Mouse (Mus musculus) heart, embryonic 10.5 days (tissue): Measurements from ENCODE around the gene Mamdc4. TPM values are rescaled to one million over a fixed set of nuclear protein-coding genes. Genes with fewer than 3 reads are reported as not detected.

ENCODE experiments used
- DNase-seq: peaks from one replicate; pipeline ENCODE4 v3.0.0-alpha.2; 2017; ENCODE audit warnings: low spot score
- H3K27ac ChIP-seq: fragments of 300-500 bp; sonication (generic); 2 replicates; pipeline ENCODE4 v1.5.1; 2016; ENCODE audit warnings: mild to moderate bottlenecking
- H3K27me3 ChIP-seq: fragments of 300-500 bp; sonication (generic); 2 replicates; pipeline ENCODE4 v1.6.1; 2016; ENCODE audit warnings: mild to moderate bottlenecking; ENCODE audit not compliant: poor library complexity, insufficient read depth, severe bottlenecking
- H3K36me3 ChIP-seq: fragments of 300-500 bp; sonication (generic); 2 replicates; pipeline ENCODE4 v1.6.1; 2016; ENCODE audit warnings: mild to moderate bottlenecking, moderate library complexity
- H3K4me1 ChIP-seq: fragments of 300-500 bp; sonication (generic); 2 replicates; pipeline ENCODE4 v1.6.1; 2016; ENCODE audit warnings: mild to moderate bottlenecking
- H3K4me3 ChIP-seq: fragments of 300-500 bp; sonication (generic); 2 replicates; pipeline ENCODE4 v1.5.1; 2016; ENCODE audit warnings: mild to moderate bottlenecking, moderate library complexity
- H3K9me3 ChIP-seq: fragments of 300-500 bp; sonication (generic); 2 replicates; pipeline ENCODE4 v1.6.1; 2016; ENCODE audit warnings: mild to moderate bottlenecking, moderate library complexity
- WGBS: fragments of 180-500 bp; shearing (Covaris S2); methylation state at CpG from one replicate; pipeline ENCODE4 v1.1.7; 2016; 5-methylcytosine and 5-hydroxymethylcytosine counted together
- polyA plus RNA-seq: library from polyadenylated mRNA; unstranded; fragments of >200 nt; fragmentation: Nextera tagmentation; extraction: Ambion mirVana; gene quantifications from 2 replicates; pipeline ENCODE4 v1.2.1, GENCODE M21; 2016

Mamdc4 gene
- polyA plus RNA-seq, 1 experiment from 2014 or later = 1.6 TPM

DNA sequence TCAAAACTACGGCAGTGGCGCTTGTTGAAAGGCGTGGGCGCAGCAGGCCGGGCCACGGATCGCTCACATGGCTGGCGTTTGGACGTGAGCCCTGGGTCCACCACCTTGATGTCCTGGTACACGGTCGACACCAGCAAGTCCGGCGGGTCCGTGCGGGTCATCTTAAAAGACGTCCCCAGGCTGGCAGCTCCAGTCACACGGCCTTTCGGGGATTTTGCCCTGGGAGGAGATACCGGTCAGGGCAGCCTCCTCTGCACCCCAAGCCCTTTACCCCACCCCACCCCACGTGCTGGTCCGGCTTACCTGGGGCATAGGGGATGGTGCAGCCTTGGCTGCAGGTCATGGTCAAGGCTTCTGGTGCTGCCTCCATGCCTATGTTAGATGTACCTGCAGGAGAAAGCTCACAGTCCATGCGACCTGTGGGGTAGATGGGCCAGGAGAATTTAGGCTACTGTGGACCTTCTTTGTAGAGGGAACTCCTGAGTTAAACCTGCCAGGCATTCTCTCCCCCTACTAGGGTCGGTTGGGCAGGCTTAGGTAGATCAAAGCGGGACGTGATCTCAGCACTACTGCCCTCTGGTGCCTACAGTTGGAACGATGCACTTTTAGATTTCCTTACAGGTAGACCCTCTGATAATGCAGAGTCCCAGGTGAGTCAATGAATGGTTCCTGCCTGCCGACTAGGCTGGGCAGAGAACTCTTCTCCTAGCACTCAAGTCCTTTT, 5.3 kb upstream of the Mamdc4 start:
- 6% methylated on average over 27 of the region's 27 CpGs for WGBS
- peaks cover 23% of the 10 kb centered on the region for H3K36me3 ChIP-seq
- no peak for DNase-seq
- H3K4me3 ChIP-seq = peak overlapping the region; percentile 41
- peaks cover 66% of the 10 kb centered on the region for H3K4me1 ChIP-seq
- H3K9me3 ChIP-seq = no peaks in the 10 kb centered on the region
- H3K27ac ChIP-seq = no peak overlapping the region
- peaks cover 61% of the 10 kb centered on the region for H3K27me3 ChIP-seq

GRCm38 (mm10) chr2:25578796-25579736, 4.4 kb upstream of the Mamdc4 start:
- WGBS = 5% methylated on average over 77 of the region's 77 CpGs
- peak overlapping the region; percentile 49 for H3K4me3 ChIP-seq
- DNase-seq = no peak
- H3K4me1 ChIP-seq = peaks cover 68% of the 10 kb centered on the region
- H3K36me3 ChIP-seq = peaks cover 15% of the 10 kb centered on the region
- no peaks in the 10 kb centered on the region for H3K9me3 ChIP-seq
- no peak overlapping the region for H3K27ac ChIP-seq
- peaks cover 61% of the 10 kb centered on the region for H3K27me3 ChIP-seq

- peaks cover 61% of the 10 kb centered on the region for H3K27me3 ChIP-seq
- 4% methylated on average over 75 of the region's 75 CpGs for WGBS
- DNase-seq = no peak
- no peaks in the 10 kb centered on the region for H3K9me3 ChIP-seq
- 0 out of 2 replicates have a peak overlapping the region, but pooled peaks have one; percentile 17 for H3K27ac ChIP-seq
- H3K4me3 ChIP-seq = peak overlapping the region; percentile 49
- H3K4me1 ChIP-seq = peaks cover 77% of the 10 kb centered on the region
- peaks cover 9% of the 10 kb centered on the region for H3K36me3 ChIP-seq
Observed at GRCm38 (mm10) chr2:25577951-25578795, 3.5 kb upstream of the Mamdc4 start.

- 0 out of 2 replicates have a peak overlapping the region, but pooled peaks have one; percentile 17 for H3K27ac ChIP-seq
- peaks cover 74% of the 10 kb centered on the region for H3K4me1 ChIP-seq
- peaks cover 11% of the 10 kb centered on the region for H3K36me3 ChIP-seq
- 15% methylated on average over 92 of the region's 92 CpGs for WGBS
- H3K9me3 ChIP-seq = no peaks in the 10 kb centered on the region
- H3K4me3 ChIP-seq = peak overlapping the region; percentile 49
- peaks cover 61% of the 10 kb centered on the region for H3K27me3 ChIP-seq
- DNase-seq = no peak
Observed at GRCm38 (mm10) chr2:25576965-25577891, 2.6 kb upstream of the Mamdc4 start.

DNA sequence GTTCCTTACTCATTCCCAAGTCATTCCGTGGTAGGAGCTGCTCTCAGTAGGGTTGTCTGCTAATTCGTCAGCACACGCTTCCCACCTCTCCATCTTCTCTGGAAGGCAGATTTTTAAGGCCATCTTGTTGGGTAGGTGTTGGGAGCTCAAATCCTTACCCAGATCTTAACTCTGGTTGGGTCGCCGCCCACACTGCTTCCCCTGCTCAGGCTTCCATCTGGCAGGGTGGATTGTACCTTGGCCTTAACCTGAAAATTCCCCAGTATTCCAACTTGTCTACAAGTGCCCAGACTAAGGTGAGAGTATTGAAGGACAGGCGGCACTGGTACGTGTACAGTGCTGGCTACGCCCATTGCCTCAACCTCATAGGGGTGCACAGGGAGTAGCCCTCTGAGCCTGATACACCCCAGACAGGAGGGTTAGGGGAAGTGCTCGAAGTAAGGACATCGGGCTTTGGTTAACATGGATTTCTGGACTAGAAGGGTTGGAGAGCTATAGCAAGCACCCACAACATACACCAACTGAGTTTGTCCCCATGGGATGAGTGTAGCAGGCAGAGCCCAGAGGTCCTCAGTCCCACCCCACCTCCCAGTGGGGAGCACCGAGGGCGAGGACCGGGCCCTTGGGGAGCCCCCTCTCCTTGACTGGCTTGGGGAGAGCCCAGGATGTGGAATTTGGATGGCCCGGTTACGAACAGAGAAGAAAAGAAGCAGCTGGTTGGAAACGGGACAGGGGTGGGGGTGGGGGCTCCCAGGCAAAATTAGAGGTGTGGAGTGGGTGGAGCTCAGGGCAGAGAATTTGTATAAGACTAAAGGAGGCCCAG, 1.6 kb upstream of the Mamdc4 start:
- Histone ChIP-seq H3K36me3 (peaks cover 19% of the 10 kb centered on the region), H3K4me3 (peak overlapping the region; percentile 66; the same call in 1 of the 2 replicates), H3K9me3 (no peaks in the 10 kb centered on the region), H3K4me1 (peaks cover 67% of the 10 kb centered on the region), H3K27me3 (peaks cover 59% of the 10 kb centered on the region), H3K27ac (no peak overlapping the region)
- DNase-seq = no peak
- 67% methylated on average over 16 of the region's 16 CpGs for WGBS

GRCm38 (mm10) chr2:25575432-25576027, 885 bp upstream of the Mamdc4 start:
- peak; percentile 85 for DNase-seq
- peaks cover 26% of the 10 kb centered on the region for H3K36me3 ChIP-seq
- peaks cover 65% of the 10 kb centered on the region for H3K4me1 ChIP-seq
- peak overlapping the region; percentile 96 for H3K27ac ChIP-seq
- peaks cover 52% of the 10 kb centered on the region for H3K27me3 ChIP-seq
- no peaks in the 10 kb centered on the region for H3K9me3 ChIP-seq
- peak overlapping the region; percentile 66 for H3K4me3 ChIP-seq
- 16% methylated on average over 21 of the region's 21 CpGs for WGBS

DNA sequence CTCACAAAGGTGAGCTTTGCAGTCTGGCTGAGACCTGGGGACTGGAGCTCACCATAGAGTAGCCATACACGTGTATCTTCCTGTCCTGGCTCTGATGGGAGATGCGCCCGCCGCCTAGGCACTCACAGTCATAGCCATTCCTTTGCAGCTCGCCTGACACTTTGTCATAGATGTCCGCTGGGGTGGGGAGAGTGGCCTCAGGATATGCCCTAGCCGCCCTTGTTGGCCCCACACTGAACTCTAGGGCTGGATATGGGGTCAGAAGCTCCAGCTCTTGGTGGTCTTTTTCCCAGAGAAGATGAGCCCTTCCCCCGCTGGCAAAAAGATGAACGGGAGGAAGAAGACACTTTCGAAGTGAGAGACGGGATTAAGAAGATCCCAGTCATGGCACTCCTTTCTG, 509 bp downstream of the Mamdc4 start:
- Histone ChIP-seq H3K9me3 (no peaks in the 10 kb centered on the region), H3K27ac (peak overlapping the region; percentile 96), H3K4me1 (peaks cover 56% of the 10 kb centered on the region), H3K27me3 (peaks cover 38% of the 10 kb centered on the region), H3K4me3 (peak overlapping the region; percentile 66), H3K36me3 (peaks cover 40% of the 10 kb centered on the region)
- DNase-seq = no peak
- 19% methylated on average over 11 of the region's 11 CpGs for WGBS

DNA sequence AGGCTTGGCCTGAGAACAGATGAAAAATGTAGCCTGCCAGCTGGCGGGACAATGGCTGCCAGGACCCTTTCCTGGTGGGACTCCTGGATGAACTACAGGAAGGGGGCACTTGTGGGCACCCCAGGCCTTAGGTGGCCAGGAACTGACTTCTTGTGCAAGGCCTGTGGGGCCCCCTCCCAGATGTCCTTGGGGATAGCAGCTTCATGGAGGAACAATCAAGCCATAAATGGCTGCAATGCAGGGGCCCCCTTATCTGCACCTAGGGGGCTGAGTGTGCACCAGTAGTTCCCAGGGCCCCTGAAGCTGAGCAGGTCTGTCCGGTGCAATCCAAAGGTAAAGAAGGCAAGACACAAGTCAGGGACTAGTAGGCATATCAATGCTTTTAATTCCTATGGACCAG, 1.6 kb downstream of the Mamdc4 start:
- peaks cover 27% of the 10 kb centered on the region for H3K27me3 ChIP-seq
- DNase-seq = no peak
- no peaks in the 10 kb centered on the region for H3K9me3 ChIP-seq
- 76% methylated on average over 2 of the region's 2 CpGs for WGBS
- H3K4me3 ChIP-seq = peak overlapping the region; percentile 19; the same call in 1 of the 2 replicates
- H3K4me1 ChIP-seq = peaks cover 46% of the 10 kb centered on the region
- peaks cover 50% of the 10 kb centered on the region for H3K36me3 ChIP-seq
- no peak overlapping the region for H3K27ac ChIP-seq

- Histone ChIP-seq H3K9me3 (no peaks in the 10 kb centered on the region), H3K36me3 (peaks cover 68% of the 10 kb centered on the region), H3K27ac (no peak overlapping the region), H3K4me3 (no peak overlapping the region), H3K27me3 (peaks cover 9% of the 10 kb centered on the region), H3K4me1 (peaks cover 34% of the 10 kb centered on the region)
- no peak for DNase-seq
- WGBS = 78% methylated on average over 4 of the region's 4 CpGs
Observed at GRCm38 (mm10) chr2:25571221-25571620, 3.4 kb downstream of the Mamdc4 start.

DNA sequence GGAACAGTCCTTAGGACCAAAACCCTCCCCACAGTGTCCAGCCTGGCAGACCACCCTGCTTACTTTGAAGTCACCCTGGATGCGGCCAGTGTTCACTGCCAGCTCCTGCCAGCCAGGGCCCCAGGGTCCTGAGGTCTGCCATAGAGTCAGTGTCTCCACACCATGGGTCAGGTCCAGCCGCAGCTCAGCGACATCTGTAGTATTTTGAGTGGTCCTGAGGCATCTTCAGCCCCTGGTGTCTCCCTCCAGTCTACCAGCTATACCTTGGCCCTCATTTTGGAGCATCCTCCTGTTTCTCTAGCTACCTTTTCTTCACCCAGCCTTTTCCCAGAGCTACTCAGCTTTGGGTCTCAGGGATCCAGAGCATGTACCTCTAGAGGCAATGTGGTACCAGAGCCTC, 5.3 kb downstream of the Mamdc4 start:
- no peak overlapping the region for H3K4me3 ChIP-seq
- peaks cover 25% of the 10 kb centered on the region for H3K4me1 ChIP-seq
- peaks cover 87% of the 10 kb centered on the region for H3K36me3 ChIP-seq
- H3K27me3 ChIP-seq = no peaks in the 10 kb centered on the region
- DNase-seq = no peak
- no peaks in the 10 kb centered on the region for H3K9me3 ChIP-seq
- H3K27ac ChIP-seq = no peak overlapping the region
- WGBS = 90% methylated on average over 3 of the region's 3 CpGs
